Mouse (Mus musculus) layer of hippocampus, adult 6 months (tissue): ENCODE results near the gene Ube2j2. TPM values are rescaled to one million over a fixed set of nuclear protein-coding genes. Genes with fewer than 3 reads are reported as not detected.

Source experiments
- long read RNA-seq, 2 experiments: library from polyadenylated mRNA; unstranded; transcript quantifications; one replicate each; pipeline ENCODE4 v2.0.0; 2019 to 2020
- microRNA-seq: library from miRNA; unstranded; fragments of <30 nt; microRNA quantifications from one replicate; pipeline ENCODE4 v1.2.0, GENCODE M21; 2020
- polyA plus RNA-seq: library from polyadenylated mRNA; unstranded; fragments of <200 nt; fragmentation: Nextera tagmentation; gene quantifications from 2 replicates; pipeline ENCODE4 v1.2.3, GENCODE M21; 2021

Gene Ube2j2
- 39.1 and 45.7 TPM in 2 replicates for polyA plus RNA-seq
- long read RNA-seq, experiment 1, transcript Ube2j2-213 (7 exons, 3,339 nt) = minor isoform, 10 of 67 reads
- long read RNA-seq, experiment 1, transcript Ube2j2-202 (7 exons, 1,309 nt) = minor isoform, 9 of 67 reads
- long read RNA-seq, experiment 1, transcript Ube2j2-205 (8 exons, 1,434 nt) = minor isoform, 7 of 67 reads
- long read RNA-seq, experiment 1, transcript Ube2j2-201 (8 exons, 3,483 nt) = major isoform, 20 of 67 reads
- long read RNA-seq, experiment 1, partial matches to known transcripts = 10 of 67 reads
- long read RNA-seq, experiment 1, other reads (novel, unspliced or antisense) = 6 of 67 reads
- long read RNA-seq, experiment 2, transcript Ube2j2-202 (7 exons, 1,309 nt) = minor isoform, 14 of 285 reads
- long read RNA-seq, experiment 2, transcript Ube2j2-205 (8 exons, 1,434 nt) = minor isoform, 41 of 285 reads
- long read RNA-seq, experiment 2, transcript Ube2j2-213 (7 exons, 3,339 nt) = minor isoform, 53 of 285 reads
- long read RNA-seq, experiment 2, transcript Ube2j2-201 (8 exons, 3,483 nt) = major isoform, 125 of 285 reads
- long read RNA-seq, experiment 2, partial matches to known transcripts = 2 of 285 reads
- long read RNA-seq, experiment 2, other reads (novel, unspliced or antisense) = 47 of 285 reads

DNA sequence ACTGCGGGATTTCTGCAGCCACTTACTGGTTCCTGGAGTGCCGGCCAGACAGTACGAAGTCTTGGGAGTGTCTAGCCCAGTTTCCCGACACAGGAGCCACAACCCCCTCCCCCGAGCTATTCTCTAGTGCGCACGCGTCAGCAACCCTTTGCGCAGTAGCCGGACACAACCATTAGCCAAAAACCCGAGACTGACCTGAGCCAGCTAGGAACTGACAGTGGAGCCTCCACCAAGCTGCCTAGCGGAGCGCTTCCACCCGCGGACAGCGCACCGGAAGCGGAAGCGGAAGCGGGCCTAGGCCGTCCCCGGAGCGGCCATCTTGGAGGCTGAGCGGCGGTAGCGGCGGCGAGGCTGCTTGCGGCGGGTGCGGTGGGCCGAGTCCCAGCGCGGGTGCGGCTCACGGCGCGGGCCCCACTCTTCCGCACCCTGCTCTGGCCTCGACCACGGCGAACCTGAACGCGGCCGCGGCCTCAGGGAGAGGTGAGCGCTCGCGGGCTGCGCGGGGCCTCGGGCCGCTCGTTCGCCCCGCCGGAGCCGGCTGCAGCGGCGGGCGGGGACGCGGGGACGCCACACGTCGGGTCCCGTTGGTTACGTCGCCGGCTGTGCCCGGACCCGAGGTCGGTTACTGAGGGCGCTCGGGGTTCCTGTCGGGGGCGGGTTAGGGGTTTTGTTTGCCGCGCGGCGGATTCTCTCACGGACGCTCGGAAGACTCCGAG, at the start of gene Ube2j2:
Gene Ube2j2 (plus strand): TSS at position 298 of the 716 bp plus-strand sequence.

DNA sequence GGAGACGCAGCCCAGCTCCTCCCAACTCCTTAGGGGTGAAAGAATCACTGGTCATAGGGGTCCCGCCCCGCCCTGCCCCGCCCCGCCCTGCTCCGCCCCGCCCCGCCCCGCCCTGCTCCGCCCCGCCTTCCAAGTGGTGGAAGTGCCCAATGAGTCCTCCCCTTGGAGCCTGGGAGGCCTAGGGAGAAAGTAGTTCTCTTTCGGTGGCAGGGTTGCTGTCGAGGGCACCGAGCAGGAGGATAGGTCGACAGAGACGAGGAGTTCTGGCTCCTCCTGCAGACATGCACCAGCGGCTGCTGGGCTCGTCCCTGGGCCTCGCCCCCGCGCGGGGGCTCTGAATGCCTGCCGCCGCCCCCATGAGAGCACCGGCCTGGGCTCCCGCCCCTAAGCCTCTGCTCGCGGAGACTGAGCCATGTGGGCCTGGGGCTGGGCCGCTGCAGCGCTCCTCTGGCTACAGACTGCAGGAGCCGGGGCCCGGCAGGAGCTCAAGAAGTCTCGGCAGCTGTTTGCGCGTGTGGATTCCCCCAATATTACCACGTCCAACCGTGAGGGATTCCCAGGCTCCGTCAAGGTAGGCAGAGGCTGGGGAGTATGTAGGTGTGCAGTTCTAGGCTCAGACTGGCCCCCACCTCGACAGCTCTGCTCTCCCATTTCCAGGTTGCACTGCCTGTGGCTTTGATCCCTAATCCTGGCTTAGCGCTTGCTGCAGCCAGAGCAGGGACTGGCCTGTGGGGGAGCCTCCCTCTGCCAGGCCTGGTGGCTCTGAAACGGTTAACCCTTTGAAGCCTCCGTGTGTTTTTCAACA, 18.7 kb downstream of the Ube2j2 start, which contains the start of gene C1qtnf12:
Gene C1qtnf12 (plus strand): TSS at position 152 of the 805 bp plus-strand sequence.

DNA sequence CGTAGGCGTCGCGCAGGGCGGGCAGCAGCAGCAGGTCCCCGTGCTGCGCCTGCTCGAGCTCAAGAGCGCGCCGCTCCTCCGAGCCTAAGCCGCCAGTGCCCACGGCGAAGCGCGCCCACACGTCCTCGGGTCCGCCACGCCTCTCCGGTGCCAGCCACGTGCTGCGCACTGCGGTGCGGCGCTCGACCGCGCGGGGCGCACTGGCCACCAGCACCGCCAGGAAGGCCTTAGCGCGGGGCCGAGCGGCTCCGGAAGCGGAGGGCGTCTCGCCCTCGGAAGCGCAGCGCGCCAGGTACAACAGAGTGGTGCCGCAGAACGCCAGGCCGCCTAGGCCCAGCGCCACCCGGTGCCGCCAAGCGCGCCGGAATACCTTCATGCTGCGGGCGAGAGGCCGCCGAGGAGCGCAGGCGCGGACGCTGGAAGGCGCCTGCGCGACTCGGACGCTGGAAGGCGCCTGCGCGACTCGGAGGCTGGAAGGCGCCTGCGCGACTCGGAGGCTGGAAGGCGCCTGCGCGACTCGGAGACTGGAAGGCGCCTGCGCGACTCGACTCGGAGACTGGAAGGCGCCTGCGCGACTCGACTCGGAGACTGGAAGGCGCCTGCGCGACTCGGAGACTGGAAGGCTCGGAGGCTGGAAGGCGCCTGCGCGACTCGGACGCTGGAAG, 48.7 kb downstream of the Ube2j2 start, which contains the start of the genes B3galt6 and Sdf4:
Gene B3galt6 (minus strand): TSS at position 409 of the 665 bp plus-strand sequence.
Gene Sdf4 (plus strand): TSS at position 632 of the 665 bp plus-strand sequence.

Small RNA genes lying within 50 kb of the gene (microRNA-seq; reads per million reads assigned to microRNA genes)
- not detected for gene Gm22991

Other genes starting within 250 kb of the Ube2j2 start
- 10.0 and 11.8 TPM in 2 replicates for gene Fndc10, start 249.5 kb upstream of the Ube2j2 start, polyA plus RNA-seq
- gene Ssu72, start 239.0 kb upstream of the Ube2j2 start, polyA plus RNA-seq = 201 and 210 TPM in 2 replicates
- gene Tmem240, start 209.0 kb upstream of the Ube2j2 start, polyA plus RNA-seq = 2.4 and 2.9 TPM in 2 replicates
- 28.5 and 32.9 TPM in 2 replicates for gene Atad3a, start 182.7 kb upstream of the Ube2j2 start, polyA plus RNA-seq
- gene Vwa1, start 169.1 kb upstream of the Ube2j2 start, polyA plus RNA-seq = 14.0 and 15.3 TPM in 2 replicates
- gene Tmem88b, start 158.0 kb upstream of the Ube2j2 start, polyA plus RNA-seq = 10.0 and 10.7 TPM in 2 replicates
- 0.19 TPM in 1 of 2 replicates, not detected in the other for gene Ankrd65, start 153.4 kb upstream of the Ube2j2 start, polyA plus RNA-seq
- 367 and 368 TPM in 2 replicates for gene Mrpl20, start 141.0 kb upstream of the Ube2j2 start, polyA plus RNA-seq
- gene Ccnl2, start 131.3 kb upstream of the Ube2j2 start, polyA plus RNA-seq = 23.5 and 25.2 TPM in 2 replicates
- 269 and 273 TPM in 2 replicates for gene Aurkaip1, start 112.6 kb upstream of the Ube2j2 start, polyA plus RNA-seq
- 6.7 and 11.4 TPM in 2 replicates for gene Mxra8, start 104.2 kb upstream of the Ube2j2 start, polyA plus RNA-seq
- gene Dvl1, start 96.4 kb upstream of the Ube2j2 start, polyA plus RNA-seq = 4.7 TPM in 2 replicates
- gene Tas1r3, start 80.5 kb upstream of the Ube2j2 start, polyA plus RNA-seq = 0.05 and 0.08 TPM in 2 replicates
- gene Cptp, start 74.4 kb upstream of the Ube2j2 start, polyA plus RNA-seq = 14.0 and 15.0 TPM in 2 replicates
- 35.4 and 38.5 TPM in 2 replicates for gene Ints11, start 74.3 kb upstream of the Ube2j2 start, polyA plus RNA-seq
- 45.2 and 57.4 TPM in 2 replicates for gene Pusl1, start 52.0 kb upstream of the Ube2j2 start, polyA plus RNA-seq
- 25.0 and 25.7 TPM in 2 replicates for gene Acap3, start 52.0 kb upstream of the Ube2j2 start, polyA plus RNA-seq
- 24.1 and 39.1 TPM in 2 replicates for gene C1qtnf12, start 18.5 kb downstream of the Ube2j2 start, polyA plus RNA-seq
- gene B3galt6, start 48.8 kb downstream of the Ube2j2 start, polyA plus RNA-seq = 22.8 and 23.7 TPM in 2 replicates
- 149 and 160 TPM in 2 replicates for gene Sdf4, start 49.0 kb downstream of the Ube2j2 start, polyA plus RNA-seq
- not detected in 2 replicates for gene Tnfrsf4, start 70.0 kb downstream of the Ube2j2 start, polyA plus RNA-seq
- 0.21 and 0.23 TPM in 2 replicates for gene Tnfrsf18, start 82.3 kb downstream of the Ube2j2 start, polyA plus RNA-seq
- gene Ttll10, start 115.6 kb downstream of the Ube2j2 start, polyA plus RNA-seq = 0.19 and 0.30 TPM in 2 replicates
- gene 9430015G10Rik, start 166.2 kb downstream of the Ube2j2 start, polyA plus RNA-seq = 5.7 and 6.6 TPM in 2 replicates
- 0.08 TPM in 1 of 2 replicates, not detected in the other for gene Rnf223, start 186.7 kb downstream of the Ube2j2 start, polyA plus RNA-seq